Mouse (Mus musculus): ENCODE results near the gene Tcf7l1. TPM values are rescaled to one million over a fixed set of nuclear protein-coding genes. Genes with fewer than 3 reads are reported as not detected.
A peak's percentile ranks its signal among the peaks of the same experiment; 100 is the strongest.

Tcf7l1 gene
- total RNA-seq, 2 experiments from 2014 or later: 29.8 to 31.1 TPM

DNA sequence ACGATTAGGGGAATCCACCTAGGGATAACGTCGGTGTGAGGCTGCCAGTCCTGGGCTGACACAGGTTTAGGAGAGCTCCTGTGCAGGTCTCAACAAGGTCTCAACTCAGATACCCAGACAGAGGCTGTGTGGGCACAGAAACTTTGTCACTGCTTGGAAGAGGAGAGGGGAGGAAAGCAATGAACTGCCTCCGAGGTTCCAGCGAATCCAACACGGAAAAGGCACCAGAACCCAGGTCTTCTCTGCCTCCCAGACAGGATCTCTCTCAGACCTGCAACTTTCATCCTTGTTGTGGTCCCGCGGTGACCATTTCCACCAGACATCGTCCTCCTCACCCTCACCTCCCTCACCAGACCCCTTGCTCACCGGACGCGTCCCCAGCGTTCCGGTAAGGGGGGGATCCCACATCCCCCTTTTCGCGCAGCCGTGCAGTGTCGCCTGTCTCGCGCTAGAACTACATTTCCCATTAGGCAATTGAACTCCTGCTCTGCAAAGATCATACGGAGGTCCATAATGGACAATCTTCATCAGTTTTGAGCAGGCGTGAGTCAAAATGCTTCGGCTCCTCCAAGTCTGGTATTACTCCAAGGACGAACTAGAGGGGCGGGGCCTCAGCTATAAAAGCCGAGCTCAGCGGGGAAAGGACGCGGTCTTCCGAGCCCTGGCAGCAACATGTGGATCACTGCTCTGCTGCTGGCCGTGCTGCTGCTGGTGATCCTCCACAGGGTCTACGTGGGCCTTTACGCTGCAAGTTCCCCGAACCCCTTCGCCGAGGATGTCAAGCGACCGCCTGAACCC lies 190.9 kb downstream of the Tcf7l1 start, which contains the start of the genes Elmod3 and Retsat:
Gene Elmod3, minus strand, starts transcription at position 458 of the 798 bp plus-strand sequence.
Gene Retsat, plus strand, starts transcription at position 520 of the 798 bp plus-strand sequence.
- peak; percentile 82 to 89 for DNase-seq (ENCODE audit: low spot score in 2 of 2)

DNA sequence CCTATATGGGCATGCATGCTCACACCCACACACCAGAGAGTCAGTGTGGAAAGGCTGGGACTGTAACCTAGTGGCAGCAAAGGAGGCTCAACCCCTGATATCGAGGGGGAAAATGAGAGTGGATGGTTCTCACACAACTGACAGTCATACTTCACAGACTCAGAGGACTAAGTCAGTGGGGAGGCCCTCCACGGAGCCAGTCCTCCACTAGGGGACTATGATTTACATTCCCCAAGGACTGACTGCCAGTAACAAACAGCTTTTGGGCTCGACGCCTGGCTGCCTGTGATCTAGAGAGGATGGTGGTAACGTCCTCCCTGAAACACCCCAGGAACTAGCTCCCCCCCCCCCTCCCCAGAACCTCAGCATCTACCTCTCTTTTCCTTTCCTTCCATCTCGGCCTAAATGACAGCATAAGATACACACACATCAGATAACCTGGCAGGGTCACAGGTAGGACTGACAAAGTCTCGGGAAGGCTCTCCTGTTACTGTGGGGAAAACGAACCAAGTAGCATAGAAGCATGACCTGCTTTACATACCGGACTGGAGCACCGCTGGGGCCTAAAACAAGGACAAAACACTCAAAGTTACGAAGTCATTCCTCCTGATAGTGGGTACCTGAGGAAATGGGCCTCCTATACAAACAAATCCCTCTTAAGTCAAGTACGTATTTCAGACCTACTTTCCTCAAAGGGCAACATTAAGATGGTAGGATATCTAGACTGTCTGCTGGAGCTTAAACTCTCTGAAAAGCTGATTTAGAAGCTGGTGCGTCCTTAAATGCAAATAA lies 191.8 kb downstream of the Tcf7l1 start:
- DNase-seq (ENCODE audit: low spot score in 2 of 2): no peak

DNA sequence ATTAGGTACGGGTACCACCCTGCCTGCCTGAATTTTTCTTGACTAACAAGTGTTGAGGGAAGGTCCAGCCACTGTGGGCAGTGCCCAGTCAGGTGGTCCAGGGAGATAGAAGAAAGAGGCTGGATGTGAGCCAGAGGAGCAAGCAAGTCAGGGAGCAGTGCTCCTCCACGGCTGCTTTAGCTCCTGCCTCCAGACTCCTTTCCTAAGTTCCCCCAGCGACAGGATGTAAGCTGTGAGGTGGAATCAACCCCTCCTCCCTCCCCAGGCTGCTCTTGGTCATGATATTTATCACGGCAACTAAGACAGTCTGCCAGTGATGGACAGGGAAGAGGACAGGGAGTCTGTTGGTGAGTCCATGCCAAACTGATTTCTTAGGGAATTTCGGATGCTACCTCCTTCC lies 195.1 kb downstream of the Tcf7l1 start:
- DNase-seq (ENCODE audit: low spot score in 2 of 2): no peak

DNA sequence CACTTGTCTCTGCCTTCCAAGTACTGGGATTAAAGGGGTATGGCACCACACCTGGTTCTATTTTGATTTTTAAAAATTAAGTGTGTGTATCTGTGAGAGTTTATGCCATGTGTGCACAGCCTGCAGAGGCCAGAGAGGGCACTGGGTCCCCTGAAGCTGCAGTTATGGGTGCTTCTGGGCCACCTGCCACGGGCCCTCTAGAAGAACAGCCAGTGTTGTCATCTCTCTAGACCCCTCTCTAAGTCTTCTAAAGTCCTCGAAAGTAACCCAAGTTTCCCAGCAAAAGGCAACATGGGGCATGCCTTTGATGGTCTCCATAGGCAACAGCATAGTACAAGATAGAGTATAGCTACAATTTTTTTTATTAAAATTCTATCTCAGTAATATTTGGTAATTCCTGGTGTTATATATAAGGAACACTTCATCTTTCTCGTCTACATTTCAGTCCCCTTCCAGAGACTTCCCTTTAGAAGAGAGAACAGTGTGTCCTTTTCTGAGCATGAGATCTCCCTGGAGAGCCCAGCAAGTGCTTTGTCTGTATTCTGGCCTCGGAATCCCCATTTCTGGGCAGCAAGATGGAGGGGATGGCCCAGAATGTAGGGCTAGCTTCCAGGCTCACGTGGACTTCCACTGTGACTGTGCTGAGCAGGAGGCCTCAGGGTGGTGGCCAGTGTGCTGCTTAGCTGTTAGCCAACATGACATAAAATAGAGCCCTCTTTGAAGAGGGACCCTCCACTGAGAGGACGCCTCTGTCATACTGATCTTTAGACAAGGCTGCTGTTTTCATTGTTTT lies 195.8 kb downstream of the Tcf7l1 start:
- DNase-seq (ENCODE audit: low spot score in 2 of 2): no peak

DNA sequence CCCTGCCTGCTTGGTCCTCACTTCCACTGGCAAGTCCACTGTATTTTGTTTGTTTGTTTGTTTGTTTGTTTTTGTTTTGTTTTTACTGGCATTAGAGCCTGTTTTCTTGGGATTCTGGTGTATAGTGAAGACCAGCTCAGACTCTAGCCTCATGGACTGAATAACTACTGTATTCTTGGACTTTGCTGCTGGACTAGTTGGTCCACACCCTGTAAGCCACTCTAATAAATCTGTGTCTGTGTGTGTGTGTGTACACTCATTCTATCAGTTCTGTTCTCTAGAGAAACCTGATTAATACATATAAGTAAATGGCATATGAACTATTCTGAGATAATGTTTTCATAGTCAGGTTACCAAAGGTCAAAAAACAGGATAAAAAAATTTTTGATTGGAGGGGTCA lies 198.9 kb downstream of the Tcf7l1 start:
- no peak for DNase-seq (ENCODE audit: low spot score in 2 of 2)

DNA sequence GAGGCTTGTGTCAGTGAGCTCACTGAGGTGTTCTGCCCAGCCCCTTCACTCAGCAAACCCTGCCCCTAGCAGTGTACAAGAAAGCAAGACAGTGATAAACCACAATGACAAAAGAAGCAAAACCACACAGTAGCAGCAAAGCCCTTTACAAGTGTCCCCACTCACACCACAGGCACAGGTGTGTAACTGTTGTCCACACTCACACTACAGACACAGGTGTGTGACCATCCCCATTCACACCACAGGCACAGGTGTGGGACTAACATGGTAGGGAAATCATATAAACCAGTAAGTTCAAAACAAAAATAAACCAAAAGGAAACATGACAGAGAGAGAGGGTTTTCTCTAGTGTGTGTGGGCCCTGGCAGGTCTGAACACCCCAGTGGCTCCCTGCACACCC lies 200.7 kb downstream of the Tcf7l1 start:
- DNase-seq (ENCODE audit: low spot score in 2 of 2): no peak

DNA sequence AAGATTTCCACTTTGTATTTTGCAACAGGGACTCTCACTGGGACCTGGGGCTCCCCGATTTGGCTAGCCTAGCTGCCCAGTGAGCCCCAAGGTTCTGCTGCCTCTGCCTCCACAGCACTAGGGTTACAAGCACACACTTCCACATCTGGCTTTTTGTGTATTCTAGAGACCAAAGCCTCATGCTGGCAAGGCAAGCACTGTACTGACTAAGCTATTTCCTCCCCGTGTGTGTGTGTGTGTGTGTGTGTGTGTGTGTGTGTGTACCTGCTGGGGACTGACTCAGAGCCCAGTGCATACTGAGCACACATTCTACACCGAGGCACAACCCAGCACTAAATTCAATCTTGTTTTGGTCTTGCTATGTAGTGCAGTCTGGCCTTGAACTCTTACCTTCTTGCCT lies 202.4 kb downstream of the Tcf7l1 start:
- no peak for DNase-seq (ENCODE audit: low spot score in 2 of 2)

DNA sequence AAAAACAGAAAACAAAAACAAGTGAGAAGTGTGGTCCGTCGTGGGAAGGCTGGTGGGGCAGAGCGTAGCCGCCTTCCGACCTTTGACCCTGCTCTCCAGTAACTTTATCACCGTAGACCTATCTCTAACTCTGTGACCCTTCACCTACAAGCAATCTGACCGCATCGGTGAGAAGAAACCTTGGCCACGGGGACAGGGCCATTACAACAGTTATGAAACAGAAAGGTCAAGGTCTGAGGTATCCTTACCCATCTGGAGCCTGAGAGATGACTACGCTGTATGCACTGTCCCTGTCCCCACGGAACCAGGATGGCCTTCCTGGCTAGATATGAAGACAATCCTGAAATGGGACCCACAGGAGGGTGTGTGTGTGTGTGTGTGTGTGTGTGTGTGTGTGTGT lies 204.9 kb downstream of the Tcf7l1 start:
- no peak for DNase-seq (ENCODE audit: low spot score in 2 of 2)

DNA sequence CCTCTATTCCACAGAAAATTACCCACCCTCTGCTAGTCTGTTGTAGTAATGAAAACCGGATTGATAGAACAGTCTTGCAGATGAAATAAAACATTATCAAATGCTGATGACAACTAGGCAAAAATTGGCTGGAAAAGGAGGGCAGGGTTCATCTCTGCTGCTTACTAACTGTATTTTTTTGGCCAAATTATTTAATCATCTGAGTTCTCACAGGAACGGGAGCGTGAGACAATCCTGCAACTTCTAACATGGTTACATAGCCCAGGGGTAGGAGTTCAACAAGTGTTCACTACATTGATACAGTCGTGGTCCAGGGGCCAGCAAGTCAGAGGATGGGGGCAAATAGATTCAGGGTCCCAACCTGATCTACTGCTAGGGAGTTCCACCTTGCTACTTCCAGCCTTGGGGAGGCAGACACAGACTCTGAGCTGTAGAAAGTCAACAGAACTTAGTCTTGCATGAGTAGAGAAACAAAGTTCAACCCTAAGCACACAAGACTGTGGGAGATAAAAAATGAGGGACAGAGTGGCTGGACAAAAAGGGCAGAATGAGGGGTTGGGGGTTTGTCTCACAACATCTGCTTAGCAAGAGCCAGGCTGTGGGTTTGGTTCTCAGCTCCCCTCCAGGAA lies 205.7 kb downstream of the Tcf7l1 start:
- no peak for DNase-seq (ENCODE audit: low spot score in 2 of 2)

DNA sequence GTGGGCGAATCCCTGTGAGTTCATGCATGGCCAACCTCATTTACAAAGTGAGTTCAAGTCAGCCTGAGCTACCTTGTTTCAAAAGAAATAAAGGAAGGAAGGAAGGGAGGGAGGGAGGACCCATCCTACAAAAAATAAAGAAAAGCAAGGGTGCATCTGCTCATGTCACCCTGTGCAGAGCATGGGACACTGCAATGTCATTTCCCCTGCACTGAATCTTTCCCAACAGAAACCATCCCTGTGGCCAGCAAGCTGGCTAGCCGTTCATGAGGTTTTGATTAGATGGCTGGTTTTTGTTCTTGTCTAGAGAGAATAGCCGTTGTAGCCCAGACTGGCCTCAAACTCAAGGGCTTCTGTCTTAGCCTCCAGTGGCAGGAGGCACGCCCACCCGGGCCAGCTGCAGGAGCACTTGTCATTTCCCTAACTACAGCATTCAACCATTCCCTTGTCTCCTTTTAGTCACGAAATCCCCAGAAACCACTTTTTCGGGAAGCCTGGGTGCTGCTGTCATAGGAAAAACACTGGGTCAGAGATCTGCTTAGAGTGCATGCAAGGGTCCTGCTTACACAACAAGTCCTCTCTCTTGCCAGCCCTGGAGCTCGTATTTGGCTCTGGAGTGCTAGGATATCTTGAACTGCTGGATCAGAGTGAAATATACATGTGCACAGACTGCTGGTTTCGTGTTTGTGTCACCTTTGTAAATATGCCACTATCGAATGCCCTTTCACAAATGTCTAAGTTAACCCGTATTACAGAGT lies 207.2 kb downstream of the Tcf7l1 start:
- no peak for DNase-seq (ENCODE audit: low spot score in 2 of 2)

Other genes starting within 250 kb of the Tcf7l1 start
- gene Capg, start 244.9 kb downstream of the Tcf7l1 start, total RNA-seq (2021): 10 to 100 TPM; 48.9 to 55.2 TPM
- 10 to 100 TPM; 14.2 to 16.8 TPM for gene Elmod3, start 190.8 kb downstream of the Tcf7l1 start, total RNA-seq (2021)
- gene Retsat, start 190.8 kb downstream of the Tcf7l1 start, total RNA-seq (2021): 100 to 1,000 TPM; 159 to 166 TPM
- gene Tgoln1, start 172.3 kb downstream of the Tcf7l1 start, total RNA-seq (2021): 10 to 100 TPM; 94.9 to 96.7 TPM
- 10 to 100 TPM; 72.4 to 78.6 TPM for gene Kcmf1, start 110.7 kb upstream of the Tcf7l1 start, total RNA-seq (2021)
- gene Tmsb10, start 169.5 kb upstream of the Tcf7l1 start, total RNA-seq (2021): 100 to 1,000 TPM; 594 to 750 TPM